Mouse (Mus musculus) E14TG2a.4 (cell line): Measurements from ENCODE around the gene Pla2g4f.

ENCODE experiments used
- H3K27me3 ChIP-seq: 2 replicates; pipeline ENCODE4 v1.6.1; 2014; ENCODE audit warnings: low read length, control low read depth; ENCODE audit not compliant: insufficient read depth
- H3K36me3 ChIP-seq: 2 replicates; pipeline ENCODE4 v1.6.1; 2014; ENCODE audit warnings: low read length, control low read depth; ENCODE audit not compliant: insufficient read depth
- H3K4me1 ChIP-seq: replicated peaks from 2 replicates; pipeline ENCODE4 v1.6.1; 2014; ENCODE audit warnings: low read depth, low read length, control low read depth
- H3K4me3 ChIP-seq: replicated peaks from 2 replicates; pipeline ENCODE4 v1.5.1; 2014; ENCODE audit warnings: mild to moderate bottlenecking, low read length
- H3K9me3 ChIP-seq: 2 replicates; pipeline ENCODE4 v1.6.1; 2014; ENCODE audit warnings: low read length, control low read depth
- CTCF ChIP-seq: conservative IDR thresholded peaks from 2 replicates; pipeline ENCODE4 v1.5.1; 2014; ENCODE audit warnings: low read length
- NANOG ChIP-seq: IDR thresholded peaks from 2 replicates; pipeline ENCODE4 v1.6.1; 2014; ENCODE audit warnings: borderline replicate concordance, low read length, mixed read lengths
- POU5F1 ChIP-seq: IDR thresholded peaks from 2 replicates; pipeline ENCODE4 v1.6.1; 2014; ENCODE audit warnings: low read length, borderline replicate concordance

Gene Pla2g4f

GRCm38 (mm10) chr2:120315077-120315476 lies 1.1 kb upstream of the Pla2g4f start:
- no peaks in the 10 kb centered on the region for H3K27me3 ChIP-seq
- no peak overlapping the region for H3K4me3 ChIP-seq
- H3K9me3 ChIP-seq, result no peaks in the 10 kb centered on the region
- H3K36me3 ChIP-seq, result peaks cover 36% of the 10 kb centered on the region
- TF ChIP-seq POU5F1, result no peak
- TF ChIP-seq NANOG, result no peak
- no peak for TF ChIP-seq CTCF
- peaks cover 17% of the 10 kb centered on the region for H3K4me1 ChIP-seq

GRCm38 (mm10) chr2:120314487-120314886 lies 522 bp upstream of the Pla2g4f start:
- TF ChIP-seq CTCF (no peak), POU5F1 (no peak), NANOG (no peak)
- Histone ChIP-seq H3K27me3 (no peaks in the 10 kb centered on the region), H3K9me3 (no peaks in the 10 kb centered on the region), H3K4me1 (peaks cover 17% of the 10 kb centered on the region), H3K4me3 (no peak overlapping the region), H3K36me3 (peaks cover 33% of the 10 kb centered on the region)

GRCm38 (mm10) chr2:120312276-120312825 lies 1.6 kb downstream of the Pla2g4f start:
- Histone ChIP-seq H3K4me3 (no peak overlapping the region), H3K9me3 (no peaks in the 10 kb centered on the region), H3K36me3 (peaks cover 11% of the 10 kb centered on the region), H3K27me3 (0 out of 2 replicates have a peak, but pooled peaks cover 2% of the 10 kb centered on the region), H3K4me1 (peaks cover 17% of the 10 kb centered on the region)
- TF ChIP-seq NANOG (no peak), POU5F1 (no peak), CTCF (no peak)

- Histone ChIP-seq H3K4me1 (peaks cover 29% of the 10 kb centered on the region), H3K4me3 (no peak overlapping the region), H3K9me3 (no peaks in the 10 kb centered on the region), H3K27me3 (0 out of 2 replicates have a peak, but pooled peaks cover 2% of the 10 kb centered on the region), H3K36me3 (no peaks in the 10 kb centered on the region)
- TF ChIP-seq NANOG (no peak), POU5F1 (no peak), CTCF (no peak)
These were observed 9.9 kb downstream of the Pla2g4f start for GRCm38 (mm10) chr2:120304113-120304512.

- Histone ChIP-seq H3K4me3 (no peak overlapping the region), H3K4me1 (peaks cover 29% of the 10 kb centered on the region), H3K9me3 (no peaks in the 10 kb centered on the region), H3K36me3 (no peaks in the 10 kb centered on the region), H3K27me3 (no peaks in the 10 kb centered on the region)
- TF ChIP-seq CTCF (no peak), POU5F1 (no peak), NANOG (no peak)
These were observed 12.9 kb downstream of the Pla2g4f start for GRCm38 (mm10) chr2:120301076-120301475.

DNA sequence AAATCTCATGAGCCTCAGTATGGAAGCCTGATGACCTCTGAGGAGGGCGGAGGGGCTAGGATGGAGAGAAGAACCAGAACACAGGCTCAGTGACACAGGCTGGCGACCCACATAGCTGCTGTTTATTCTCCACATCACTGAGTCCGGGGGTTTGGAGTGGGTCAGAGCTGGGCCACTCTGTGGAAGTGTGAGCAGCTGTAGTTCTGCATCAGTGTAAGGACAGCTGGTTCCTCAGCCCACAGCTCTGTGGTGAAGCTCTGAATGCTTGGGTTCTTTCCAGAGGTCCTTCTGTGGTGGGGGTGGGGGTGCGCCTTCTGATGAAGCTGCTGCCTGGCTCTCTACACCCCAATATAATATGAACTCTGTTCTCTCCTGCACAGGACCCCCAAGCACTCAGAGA lies 14.1 kb downstream of the Pla2g4f start:
- Histone ChIP-seq H3K4me3 (no peak overlapping the region), H3K36me3 (no peaks in the 10 kb centered on the region), H3K4me1 (peaks cover 29% of the 10 kb centered on the region), H3K27me3 (no peaks in the 10 kb centered on the region), H3K9me3 (no peaks in the 10 kb centered on the region)
- TF ChIP-seq NANOG (no peak), POU5F1 (no peak), CTCF (no peak)

DNA sequence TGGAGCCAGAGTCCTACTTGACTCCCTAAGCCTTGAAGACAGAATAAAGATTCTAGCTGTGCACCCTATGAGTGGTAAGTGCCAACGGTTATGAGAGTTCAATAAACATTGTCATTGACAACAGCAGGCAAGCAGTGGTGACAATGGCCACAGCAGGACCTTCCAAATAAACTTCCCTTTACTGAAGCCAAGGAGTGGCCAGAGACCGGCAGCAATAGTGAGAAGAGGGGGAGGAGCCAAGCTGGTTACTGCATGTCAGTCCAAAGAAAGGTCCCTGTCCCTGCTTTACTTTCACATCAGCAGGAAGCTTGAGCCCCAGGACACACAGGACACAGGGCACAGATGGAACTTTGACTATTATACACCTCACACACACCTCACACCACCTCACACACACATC lies 17.8 kb downstream of the Pla2g4f start:
- no peak for TF ChIP-seq CTCF
- TF ChIP-seq NANOG, result no peak
- Histone ChIP-seq H3K4me1 (0 out of 2 replicates have a peak, but pooled peaks cover 12% of the 10 kb centered on the region), H3K27me3 (no peaks in the 10 kb centered on the region), H3K4me3 (no peak overlapping the region), H3K9me3 (no peaks in the 10 kb centered on the region), H3K36me3 (no peaks in the 10 kb centered on the region)

GRCm38 (mm10) chr2:120291471-120292078 lies 22.4 kb downstream of the Pla2g4f start:
- peaks cover 11% of the 10 kb centered on the region for H3K27me3 ChIP-seq
- H3K4me1 ChIP-seq, result 0 out of 2 replicates have a peak, but pooled peaks cover 3% of the 10 kb centered on the region
- TF ChIP-seq CTCF (no peak), NANOG (no peak), POU5F1 (no peak)

GRCm38 (mm10) chr2:120288995-120289394 lies 25.0 kb downstream of the Pla2g4f start, which contains the start of gene Pla2g4d:
TSS of gene Pla2g4d (minus strand) at chr2:120289197.
- no peak for TF ChIP-seq CTCF
- no peak for TF ChIP-seq NANOG
- TF ChIP-seq POU5F1, result no peak
- H3K4me3 ChIP-seq, result no peak within 1 kb of the TSS
- H3K27me3 ChIP-seq, result peaks cover 11% of the 10 kb centered on the region
- 0 out of 2 replicates have a peak, but pooled peaks cover 3% of the 10 kb centered on the region for H3K4me1 ChIP-seq
- no peaks in the 10 kb centered on the region for H3K36me3 ChIP-seq
- H3K9me3 ChIP-seq, result no peaks in the 10 kb centered on the region

More at GRCm38 (mm10) chr2:120291471-120292078, 22.4 kb downstream of the Pla2g4f start:
- Histone ChIP-seq H3K9me3 (no peaks in the 10 kb centered on the region), H3K4me3 (no peak overlapping the region), H3K36me3 (no peaks in the 10 kb centered on the region)
